Mouse (Mus musculus) embryonic facial prominence, embryonic 14.5 days (tissue): Measurements from ENCODE around the gene Eif2s1. TPM values are rescaled to one million over a fixed set of nuclear protein-coding genes. Genes with fewer than 3 reads are reported as not detected.
"Not testable (repeated sequence)": the region's sequence is repeated elsewhere in the genome, so short reads cannot be mapped to it uniquely, and the experiment has no call there.

ENCODE experiments used
- ATAC-seq: fragments of 200-750 bp; cut with Nextera tagmentation; 2 replicates; pipeline ENCODE4 v1.8.0; 2017; ENCODE audit warnings: low read depth, moderate number of reproducible peaks, moderate TSS enrichment
- DNase-seq: peaks from one replicate; pipeline ENCODE4 v3.0.0-alpha.2; 2015; ENCODE audit warnings: low spot score
- H3K27ac ChIP-seq: fragments of 300-500 bp; sonication (generic); replicated peaks from 2 replicates; pipeline ENCODE4 v1.5.1; 2014; ENCODE audit warnings: low read depth, mild to moderate bottlenecking, low read length, moderate library complexity
- H3K27me3 ChIP-seq: fragments of 300-500 bp; sonication (generic); replicated peaks from 2 replicates; pipeline ENCODE4 v1.6.1; 2014; ENCODE audit warnings: low read length; ENCODE audit not compliant: control insufficient read depth, insufficient read depth
- H3K36me3 ChIP-seq: fragments of 300-500 bp; sonication (generic); 2 replicates; pipeline ENCODE4 v1.6.1; 2014; ENCODE audit warnings: low read length, mixed read lengths; ENCODE audit not compliant: control insufficient read depth, insufficient read depth
- H3K4me1 ChIP-seq: fragments of 300-500 bp; sonication (generic); 2 replicates; pipeline ENCODE4 v1.6.1; 2014; ENCODE audit warnings: antibody characterized with exemption, low read length; ENCODE audit not compliant: control insufficient read depth, insufficient read depth
- H3K4me2 ChIP-seq: fragments of 300-500 bp; sonication (generic); 2 replicates; pipeline ENCODE4 v1.6.1; 2014; ENCODE audit warnings: low read depth, mild to moderate bottlenecking, low read length, moderate library complexity, mixed read lengths
- H3K4me3 ChIP-seq: fragments of 300-500 bp; sonication (generic); 2 replicates; pipeline ENCODE4 v1.5.1; 2014; ENCODE audit warnings: low read depth, mild to moderate bottlenecking, low read length
- H3K9ac ChIP-seq: fragments of 300-500 bp; sonication (generic); 2 replicates; pipeline ENCODE4 v1.6.1; 2014; ENCODE audit warnings: low read depth, mild to moderate bottlenecking, low read length, moderate library complexity, mixed read lengths
- H3K9me3 ChIP-seq: fragments of 300-500 bp; sonication (generic); 2 replicates; pipeline ENCODE4 v1.6.1; 2016; ENCODE audit warnings: low read length; ENCODE audit not compliant: control insufficient read depth
- WGBS: fragments of 180-500 bp; shearing (Covaris S2); extraction: QIAGEN DNeasy Blood & Tissue Kit; methylation state at CpG from one replicate; pipeline ENCODE4 v1.1.7; 2014; 5-methylcytosine and 5-hydroxymethylcytosine counted together
- polyA plus RNA-seq: library from polyadenylated mRNA; unstranded; fragments of >200 nt; fragmentation: Nextera tagmentation; extraction: Ambion mirVana; gene quantifications from 2 replicates; pipeline ENCODE4 v1.2.1, GENCODE M21; 2014

Eif2s1 gene
- polyA plus RNA-seq, 1 experiment from 2014 or later: 184 TPM

DNA sequence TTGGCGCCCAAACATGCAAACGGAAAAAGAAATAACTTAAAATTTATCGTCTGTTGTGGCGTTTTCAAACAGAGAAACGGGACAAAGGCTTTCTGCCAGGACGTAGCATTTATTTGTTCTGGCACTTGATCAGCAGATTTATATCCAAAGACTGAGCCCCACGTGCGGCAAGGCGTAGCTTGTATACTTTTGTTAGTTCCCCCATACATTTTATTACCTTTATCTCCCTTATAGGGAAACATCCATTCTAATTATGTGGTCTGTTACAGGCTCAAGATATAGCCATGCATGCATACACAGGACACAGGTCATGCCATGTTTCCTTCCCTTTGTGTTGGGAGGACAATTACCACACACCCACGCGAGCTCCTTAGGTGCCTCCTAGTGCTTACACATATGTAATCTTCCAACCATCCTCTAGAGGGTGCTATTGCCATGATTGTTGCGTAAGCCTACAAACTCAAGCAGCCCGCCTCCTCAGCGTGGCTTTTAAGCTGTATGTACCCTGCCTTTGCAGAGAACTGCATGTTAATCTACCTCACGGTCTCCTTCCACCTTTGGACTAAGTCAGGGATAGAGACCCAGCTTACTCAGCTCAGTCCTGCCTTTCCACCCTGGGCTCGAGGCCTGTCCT is 57.6 kb downstream of the Eif2s1 start:
- 28% methylated on average over 16 of the region's 16 CpGs for WGBS
- Histone ChIP-seq H3K36me3 (no peaks in the 10 kb centered on the region), H3K27me3 (no peaks in the 10 kb centered on the region), H3K27ac (no peak overlapping the region), H3K4me2 (peak overlapping the region; percentile 42), H3K9me3 (no peaks in the 10 kb centered on the region), H3K4me3 (no peak overlapping the region), H3K4me1 (no peaks in the 10 kb centered on the region), H3K9ac (no peak overlapping the region)
- peak; percentile 71 for ATAC-seq
- DNase-seq: peak; percentile 94

DNA sequence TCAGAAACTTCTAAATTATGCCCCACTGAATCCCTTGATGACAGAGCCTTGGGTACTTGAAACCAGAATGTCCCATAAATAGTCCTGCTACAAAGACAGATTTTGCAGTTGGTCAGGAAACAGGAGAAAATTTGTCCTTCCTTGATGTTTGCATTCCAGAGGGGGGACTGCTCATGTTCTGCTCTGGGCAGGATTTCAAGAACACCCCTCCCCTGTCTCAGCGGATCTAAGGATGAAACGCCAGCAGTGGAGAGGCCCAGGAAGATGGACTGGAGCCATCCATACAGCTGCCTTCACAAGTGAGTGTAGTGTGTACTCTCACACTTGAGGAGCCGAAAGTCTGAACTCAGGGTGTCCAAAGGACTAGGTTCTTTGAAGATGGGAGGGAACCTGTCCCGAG is 59.8 kb downstream of the Eif2s1 start:
- Histone ChIP-seq H3K27me3 (no peaks in the 10 kb centered on the region), H3K36me3 (no peaks in the 10 kb centered on the region), H3K9ac (no peak overlapping the region), H3K4me1 (no peaks in the 10 kb centered on the region), H3K9me3 (no peaks in the 10 kb centered on the region), H3K4me2 (no peak overlapping the region), H3K4me3 (no peak overlapping the region), H3K27ac (no peak overlapping the region)
- DNase-seq: peak; percentile 83
- ATAC-seq: peak; percentile 78
- 52% methylated on average over 4 of the region's 4 CpGs for WGBS

DNA sequence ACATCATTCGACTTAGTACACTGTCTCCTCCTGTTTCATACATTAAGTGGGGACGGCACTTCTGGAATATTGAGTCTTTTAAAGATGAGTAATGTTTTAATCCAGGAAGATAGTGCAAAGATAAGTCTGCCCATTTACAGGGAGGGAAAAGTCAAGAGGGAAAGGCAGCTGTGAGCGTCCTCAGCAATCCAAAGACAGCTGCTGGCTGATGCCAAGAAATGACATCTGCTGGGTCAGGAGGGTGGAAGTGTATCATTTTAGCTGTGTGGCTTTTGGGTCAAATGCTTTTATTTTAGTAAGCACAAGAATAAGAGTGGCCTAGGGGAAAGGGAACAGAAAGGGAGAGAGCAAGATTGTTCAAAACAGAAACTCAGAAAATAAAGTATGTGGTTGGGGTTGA is 60.4 kb downstream of the Eif2s1 start:
- H3K27me3 ChIP-seq: no peaks in the 10 kb centered on the region
- H3K9me3 ChIP-seq: no peaks in the 10 kb centered on the region
- ATAC-seq (no peak), DNase-seq (peak; percentile 63)
- H3K9ac ChIP-seq: no peak overlapping the region
- no peak overlapping the region for H3K4me2 ChIP-seq
- H3K27ac ChIP-seq: no peak overlapping the region
- H3K4me3 ChIP-seq: no peak overlapping the region
- no peaks in the 10 kb centered on the region for H3K4me1 ChIP-seq
- no peaks in the 10 kb centered on the region for H3K36me3 ChIP-seq
- 60% methylated on average over 3 of the region's 3 CpGs for WGBS

DNA sequence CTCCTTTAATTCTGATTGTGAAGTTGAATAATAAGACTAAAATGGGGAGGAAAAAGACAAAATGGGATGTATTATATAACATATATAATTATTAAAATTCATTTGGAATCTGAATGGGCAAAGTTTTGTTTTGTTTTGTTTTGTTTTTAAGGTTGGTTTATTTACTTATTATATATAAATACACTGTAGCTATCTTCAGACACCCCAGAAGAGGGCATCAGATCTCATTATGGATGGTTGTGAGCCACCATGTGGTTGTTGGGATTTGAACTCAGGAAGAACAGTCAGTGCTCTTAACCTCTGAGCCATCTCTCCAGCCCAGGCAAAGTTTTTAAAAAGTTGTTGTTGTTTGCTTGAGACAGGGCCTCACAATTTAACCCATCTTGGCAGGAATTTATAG is 61.4 kb downstream of the Eif2s1 start:
- H3K4me3 ChIP-seq, H3K36me3 ChIP-seq, ATAC-seq: not testable (repeated sequence)

DNA sequence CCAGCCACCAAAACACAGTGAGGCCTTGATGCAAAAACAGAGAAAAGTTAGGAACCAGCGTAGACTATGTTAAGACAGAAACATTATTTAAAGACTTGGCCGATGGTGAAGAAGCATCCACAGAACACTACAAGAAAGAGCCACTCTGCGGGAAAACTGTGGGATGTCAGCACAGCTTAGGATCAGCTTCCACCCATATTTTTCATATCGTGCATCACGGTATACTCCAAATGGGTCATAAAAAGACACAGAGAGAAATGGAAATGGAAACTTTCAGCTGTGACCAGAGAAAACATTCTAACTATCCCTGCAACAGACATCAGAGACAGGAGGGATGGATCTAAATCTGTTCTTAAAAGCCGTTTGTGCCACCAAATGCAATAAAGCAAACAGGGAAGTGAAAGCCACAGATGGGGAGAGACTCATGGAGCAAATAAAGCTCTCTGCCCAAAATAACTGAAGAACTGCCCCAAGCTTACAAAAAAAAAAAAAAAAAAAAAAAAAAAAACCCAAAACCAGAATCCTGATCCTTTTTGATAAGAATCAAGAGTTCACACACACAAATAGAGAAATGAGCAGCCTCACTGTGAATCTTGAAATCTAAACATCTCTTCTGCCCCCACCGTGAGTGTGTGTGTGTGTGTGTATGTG is 62.0 kb downstream of the Eif2s1 start:
- no peaks in the 10 kb centered on the region for H3K4me1 ChIP-seq
- 79% methylated on average over 7 of the region's 7 CpGs for WGBS

More for the DNA sequence above, 61.4 kb downstream of the Eif2s1 start:
- not testable (repeated sequence) for H3K9ac ChIP-seq, H3K4me1 ChIP-seq, H3K27me3 ChIP-seq, H3K9me3 ChIP-seq, H3K27ac ChIP-seq, DNase-seq, H3K4me2 ChIP-seq

DNA sequence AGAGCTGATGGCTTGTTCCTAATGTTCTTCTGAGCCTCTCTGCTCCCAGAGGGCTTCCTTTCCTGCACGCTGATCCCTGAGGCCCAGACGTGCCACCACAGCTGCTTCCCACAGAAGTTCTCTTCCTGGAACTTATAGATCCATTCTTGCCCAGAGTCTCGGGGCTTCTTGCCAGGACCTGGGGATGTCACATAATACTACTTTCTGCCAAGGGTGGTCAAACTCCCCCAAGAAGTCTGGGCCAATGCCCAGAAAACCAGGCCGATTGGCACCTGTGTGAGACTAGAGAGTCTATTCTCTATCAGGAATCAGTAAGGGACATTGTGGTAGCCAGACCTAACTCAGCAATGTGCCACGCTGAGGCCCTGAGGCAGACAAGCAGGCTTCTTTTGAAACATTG is 65.7 kb downstream of the Eif2s1 start:
- Histone ChIP-seq H3K4me1 (no peaks in the 10 kb centered on the region), H3K9me3 (no peaks in the 10 kb centered on the region), H3K4me2 (no peak overlapping the region), H3K9ac (no peak overlapping the region), H3K4me3 (no peak overlapping the region), H3K27ac (no peak overlapping the region), H3K27me3 (no peaks in the 10 kb centered on the region), H3K36me3 (no peaks in the 10 kb centered on the region)
- ATAC-seq (no peak), DNase-seq (no peak)
- WGBS: 61% methylated on average over 5 of the region's 5 CpGs

More for the DNA sequence above, 62.0 kb downstream of the Eif2s1 start:
- Histone ChIP-seq H3K36me3 (no peaks in the 10 kb centered on the region), H3K4me3 (no peak overlapping the region), H3K4me2 (no peak overlapping the region), H3K9ac (no peak overlapping the region), H3K9me3 (no peaks in the 10 kb centered on the region), H3K27me3 (no peaks in the 10 kb centered on the region), H3K27ac (no peak overlapping the region)
- DNase-seq: no peak
- ATAC-seq: no peak

DNA sequence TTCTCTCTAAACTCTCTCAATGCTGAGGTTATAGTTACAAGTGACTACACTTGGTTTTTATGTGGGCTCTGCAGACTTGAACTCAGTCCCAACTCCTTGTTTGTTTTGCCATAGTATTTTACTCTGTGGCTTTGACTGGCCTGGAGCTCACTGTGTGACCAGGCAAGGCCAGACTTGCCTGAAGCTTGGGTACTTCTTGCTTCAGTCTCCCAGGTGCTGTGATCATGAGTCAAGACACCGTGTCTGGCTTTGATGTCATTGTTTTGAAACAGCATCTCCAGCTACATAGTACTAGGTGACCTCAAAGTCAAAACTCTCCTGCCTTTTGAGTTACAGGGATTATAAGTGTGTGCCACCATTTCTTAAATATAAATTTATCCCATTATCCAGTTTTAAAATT is 68.3 kb downstream of the Eif2s1 start:
- H3K27ac ChIP-seq: no peak overlapping the region
- ATAC-seq (no peak), DNase-seq (no peak)
- no peaks in the 10 kb centered on the region for H3K27me3 ChIP-seq
- H3K9me3 ChIP-seq: no peaks in the 10 kb centered on the region
- H3K9ac ChIP-seq: no peak overlapping the region
- H3K4me2 ChIP-seq: no peak overlapping the region
- H3K4me3 ChIP-seq: no peak overlapping the region
- no peaks in the 10 kb centered on the region for H3K4me1 ChIP-seq
- no peaks in the 10 kb centered on the region for H3K36me3 ChIP-seq
- WGBS: 68% methylated on average over 1 of the region's 1 CpGs

DNA sequence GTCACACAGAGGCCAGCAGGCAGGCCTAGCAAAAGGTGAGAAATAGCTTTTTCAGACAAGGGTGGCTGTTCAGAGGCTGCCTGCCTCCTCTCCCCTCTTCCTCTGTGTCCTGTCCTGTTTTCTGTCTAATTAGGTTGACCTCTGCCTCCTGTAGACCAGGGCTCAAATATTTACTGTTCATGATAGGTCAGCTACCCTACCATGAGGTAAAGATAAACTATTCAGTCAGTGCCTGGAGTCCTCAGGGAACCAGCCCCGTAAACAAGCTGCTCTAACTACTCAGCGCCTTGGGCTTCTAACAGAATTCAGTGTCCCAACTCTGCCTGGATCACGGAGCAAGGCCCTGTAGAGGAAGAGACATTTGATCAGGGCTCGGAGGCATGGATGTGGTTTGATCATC is 74.9 kb downstream of the Eif2s1 start:
- Histone ChIP-seq H3K4me1 (no peaks in the 10 kb centered on the region), H3K9me3 (no peaks in the 10 kb centered on the region), H3K9ac (no peak overlapping the region), H3K27me3 (no peaks in the 10 kb centered on the region), H3K27ac (no peak overlapping the region), H3K4me3 (no peak overlapping the region), H3K36me3 (no peaks in the 10 kb centered on the region), H3K4me2 (no peak overlapping the region)
- ATAC-seq (no peak), DNase-seq (no peak)
- 29% methylated on average over 4 of the region's 4 CpGs for WGBS
